Mouse (Mus musculus): ENCODE results near the gene Cpm. TPM values are rescaled to one million over a fixed set of nuclear protein-coding genes. Genes with fewer than 3 reads are reported as not detected.

Gene Cpm
- total RNA-seq, 2 experiments from 2014 or later, result 4.0 to 5.3 TPM

GRCm38 (mm10) chr10:117630176-117630575 is 876 bp downstream of the Cpm start:
- DNase-seq (ENCODE audit: low spot score in 2 of 2), result no peak
- intact Hi-C loops (cut with DNase I), result no loop called here

- intact Hi-C loops (cut with DNase I), result no loop called here
Observed at GRCm38 (mm10) chr10:117630810-117631209, 1.5 kb downstream of the Cpm start.

GRCm38 (mm10) chr10:117631562-117632259 is 2.4 kb downstream of the Cpm start:
- intact Hi-C loops (cut with DNase I), result no loop called here
- no peak for DNase-seq (ENCODE audit: low spot score in 2 of 2)

More at GRCm38 (mm10) chr10:117630810-117631209, 1.5 kb downstream of the Cpm start:
- no peak for DNase-seq (ENCODE audit: low spot score in 2 of 2)

- intact Hi-C loops (cut with DNase I), result no loop called here
- no peak for DNase-seq (ENCODE audit: low spot score in 2 of 2)
Observed at GRCm38 (mm10) chr10:117632394-117632793, 3.1 kb downstream of the Cpm start.

- intact Hi-C loops (cut with DNase I), result no loop called here
- no peak for DNase-seq (ENCODE audit: low spot score in 2 of 2)
Observed at GRCm38 (mm10) chr10:117633564-117634208, 4.4 kb downstream of the Cpm start.

GRCm38 (mm10) chr10:117634323-117635030 is 5.2 kb downstream of the Cpm start:
- intact Hi-C loops (cut with DNase I), result no loop called here
- no peak for DNase-seq (ENCODE audit: low spot score in 2 of 2)

- no peak for DNase-seq (ENCODE audit: low spot score in 2 of 2)
Observed at GRCm38 (mm10) chr10:117635078-117635771, 5.9 kb downstream of the Cpm start.

GRCm38 (mm10) chr10:117635823-117636589 is 6.7 kb downstream of the Cpm start:
- intact Hi-C loops (cut with DNase I), result no loop called here
- DNase-seq (ENCODE audit: low spot score in 2 of 2), result no peak

More at GRCm38 (mm10) chr10:117635078-117635771, 5.9 kb downstream of the Cpm start:
- intact Hi-C loops (cut with DNase I), result no loop called here

GRCm38 (mm10) chr10:117637062-117637744 is 7.9 kb downstream of the Cpm start:
- intact Hi-C loops (cut with DNase I), result no loop called here
- DNase-seq (ENCODE audit: low spot score in 2 of 2), result peak in 1 of 2 experiments; percentile 36

- no peak for DNase-seq (ENCODE audit: low spot score in 2 of 2)
- intact Hi-C loops (cut with DNase I), result no loop called here
Observed at GRCm38 (mm10) chr10:117637745-117638577, 8.7 kb downstream of the Cpm start.

- no peak for DNase-seq (ENCODE audit: low spot score in 2 of 2)
- intact Hi-C loops (cut with DNase I), result no loop called here
Observed at GRCm38 (mm10) chr10:117638578-117639220, 9.4 kb downstream of the Cpm start.

- no peak for DNase-seq (ENCODE audit: low spot score in 2 of 2)
- intact Hi-C loops (cut with DNase I), result no loop called here
Observed at GRCm38 (mm10) chr10:117639221-117639599, 9.9 kb downstream of the Cpm start.

- intact Hi-C loops (cut with DNase I), result no loop called here
- DNase-seq (ENCODE audit: low spot score in 2 of 2), result no peak
Observed at GRCm38 (mm10) chr10:117639899-117640594, 10.7 kb downstream of the Cpm start.

GRCm38 (mm10) chr10:117640595-117641078 is 11.3 kb downstream of the Cpm start:
- intact Hi-C loops (cut with DNase I), result no loop called here
- DNase-seq (ENCODE audit: low spot score in 2 of 2), result no peak

GRCm38 (mm10) chr10:117641400-117642200 is 12.3 kb downstream of the Cpm start:
- intact Hi-C loops (cut with DNase I), result no loop called here
- no peak for DNase-seq (ENCODE audit: low spot score in 2 of 2)

- DNase-seq (ENCODE audit: low spot score in 2 of 2), result no peak
- intact Hi-C loops (cut with DNase I), result no loop called here
Observed at GRCm38 (mm10) chr10:117642201-117642450, 12.8 kb downstream of the Cpm start.

All from left cerebral cortex, postnatal 25 days (tissue).